Mouse (Mus musculus) limb, embryonic 11.5 days (tissue): Measurements from ENCODE around the gene E2f1. TPM values are rescaled to one million over a fixed set of nuclear protein-coding genes. Genes with fewer than 3 reads are reported as not detected.

Experiments used
- ATAC-seq: fragments of 200-750 bp; cut with Nextera tagmentation; 2 replicates; pipeline ENCODE4 v1.8.0; 2017; ENCODE audit warnings: low read depth; ENCODE audit not compliant: insufficient number of reproducible peaks, low FRiP score, low TSS enrichment
- DNase-seq: peaks from one replicate; pipeline ENCODE4 v3.0.0-alpha.2; 2015; ENCODE audit warnings: low spot score
- H3K27ac ChIP-seq: fragments of 300-500 bp; sonication (generic); replicated peaks from 2 replicates; pipeline ENCODE4 v1.5.1; 2014; ENCODE audit warnings: low read depth, mild to moderate bottlenecking, low read length
- H3K27me3 ChIP-seq: fragments of 300-500 bp; sonication (generic); 2 replicates; pipeline ENCODE4 v1.6.1; 2014; ENCODE audit warnings: mild to moderate bottlenecking, low read length, mixed read lengths; ENCODE audit not compliant: control insufficient read depth, insufficient read depth
- H3K36me3 ChIP-seq: fragments of 300-500 bp; sonication (generic); 2 replicates; pipeline ENCODE4 v1.6.1; 2014; ENCODE audit warnings: mild to moderate bottlenecking, low read length, moderate library complexity, mixed read lengths; ENCODE audit not compliant: control insufficient read depth, insufficient read depth
- H3K4me1 ChIP-seq: fragments of 300-500 bp; sonication (generic); 2 replicates; pipeline ENCODE4 v1.6.1; 2014; ENCODE audit warnings: low read length, mixed read lengths; ENCODE audit not compliant: control insufficient read depth, insufficient read depth
- H3K4me2 ChIP-seq: fragments of 300-500 bp; sonication (generic); 2 replicates; pipeline ENCODE4 v1.6.1; 2014; ENCODE audit warnings: low read depth, mild to moderate bottlenecking, moderate library complexity; ENCODE audit not compliant: severe bottlenecking
- H3K4me3 ChIP-seq: fragments of 300-500 bp; sonication (generic); 2 replicates; pipeline ENCODE4 v1.5.1; 2014; ENCODE audit warnings: low read depth, low read length
- H3K9ac ChIP-seq: fragments of 300-500 bp; sonication (generic); 2 replicates; pipeline ENCODE4 v1.6.1; 2014; ENCODE audit warnings: mild to moderate bottlenecking, low read length
- H3K9me3 ChIP-seq: fragments of 300-500 bp; sonication (generic); 2 replicates; pipeline ENCODE4 v1.6.1; 2016; ENCODE audit warnings: low read length; ENCODE audit not compliant: control insufficient read depth
- whole genome bisulfite sequencing: fragments of 180-500 bp; shearing (Covaris S2); extraction: QIAGEN DNeasy Blood & Tissue Kit; methylation state at CpG from one replicate; pipeline ENCODE4 v1.1.7; 2014; 5-methylcytosine and 5-hydroxymethylcytosine counted together
- polyA plus RNA-seq: library from polyadenylated mRNA; unstranded; fragments of >200 nt; fragmentation: Nextera tagmentation; extraction: Ambion mirVana; gene quantifications from 2 replicates; pipeline ENCODE4 v1.2.1, GENCODE M21; 2014

E2f1 gene
- polyA plus RNA-seq, 1 experiment from 2014 or later, result 8.9 TPM

DNA sequence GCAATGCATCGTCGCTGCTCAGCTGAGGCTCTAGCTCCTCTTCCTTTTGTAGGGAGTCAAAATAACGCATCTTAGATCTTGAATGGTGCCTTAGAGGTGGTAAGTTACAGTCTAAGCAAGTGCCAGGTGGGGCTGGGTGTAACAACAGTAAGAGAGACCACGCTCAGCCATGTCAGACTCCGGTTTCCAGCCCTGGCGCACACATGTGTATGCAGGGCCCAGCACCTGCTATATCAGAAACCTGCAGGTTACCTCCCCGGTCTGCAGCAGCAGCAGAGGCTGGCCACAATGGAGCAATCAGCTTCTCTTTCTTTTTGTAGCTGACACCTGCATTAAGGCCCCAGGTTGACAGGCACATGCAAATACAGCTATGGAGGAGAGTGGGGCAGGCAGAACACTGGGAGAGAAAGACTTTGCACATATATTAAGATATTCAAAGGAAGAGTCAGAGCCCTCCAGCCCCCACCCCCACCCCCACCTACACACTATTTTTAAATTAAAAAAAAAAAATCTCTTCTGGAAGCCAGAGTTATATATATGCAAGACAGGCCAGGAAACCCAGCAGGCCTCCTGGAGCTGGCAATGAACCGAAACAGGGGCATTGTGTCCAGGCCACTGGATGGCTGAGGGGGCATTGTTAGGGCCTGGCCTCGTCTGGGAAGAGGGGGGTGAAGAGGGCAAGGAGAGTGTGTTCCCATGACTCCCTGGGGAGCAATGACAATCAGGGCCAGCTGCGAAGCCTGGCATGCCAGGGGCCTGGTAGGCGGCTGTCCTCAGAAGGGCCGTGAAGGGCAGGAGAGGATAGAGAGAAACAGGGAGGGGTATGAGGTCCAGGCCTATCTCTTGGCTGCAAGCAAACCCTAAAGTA, 7.4 kb upstream of the E2f1 start:
- ATAC-seq, result no peak

DNA sequence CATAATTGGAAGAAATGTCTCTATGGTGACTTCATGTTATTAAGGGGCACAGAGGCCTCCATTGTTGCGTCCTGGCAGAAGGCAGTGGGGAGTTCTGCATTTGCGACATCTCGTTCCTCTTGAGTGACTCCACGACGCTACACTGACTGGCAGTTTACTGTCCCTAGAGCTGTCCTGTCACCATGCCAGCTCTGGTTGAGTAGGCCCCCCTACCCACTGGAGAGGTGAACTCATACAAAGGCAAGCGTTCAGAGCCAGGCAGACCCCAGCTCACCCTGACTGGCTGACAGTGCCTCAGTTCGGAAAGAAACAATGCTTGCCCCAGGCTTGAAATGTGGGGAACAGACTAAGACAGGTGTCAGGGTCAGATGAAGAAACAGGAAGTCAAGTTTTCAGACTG, 4.6 kb upstream of the E2f1 start:
- ATAC-seq, result no peak
- Histone ChIP-seq H3K4me1 (no peaks in the 10 kb centered on the region; the same call in 1 of the 2 replicates), H3K36me3 (no peaks in the 10 kb centered on the region), H3K27me3 (no peaks in the 10 kb centered on the region), H3K4me3 (no peak overlapping the region), H3K9me3 (no peaks in the 10 kb centered on the region), H3K27ac (no peak overlapping the region), H3K4me2 (no peak overlapping the region), H3K9ac (no peak overlapping the region)
- no peak for DNase-seq
- WGBS, result 81% methylated on average over 7 of the region's 7 CpGs

More for the DNA sequence above, 7.4 kb upstream of the E2f1 start:
- no peak for DNase-seq
- Histone ChIP-seq H3K27me3 (no peaks in the 10 kb centered on the region), H3K36me3 (no peaks in the 10 kb centered on the region), H3K4me1 (no peaks in the 10 kb centered on the region; the same call in 1 of the 2 replicates), H3K4me2 (no peak overlapping the region), H3K27ac (0 out of 2 replicates have a peak overlapping the region, but pooled peaks have one; percentile 14), H3K9me3 (no peaks in the 10 kb centered on the region), H3K4me3 (no peak overlapping the region), H3K9ac (peak overlapping the region; percentile 17; the same call in 1 of the 2 replicates)
- WGBS, result 56% methylated on average over 12 of the region's 12 CpGs

GRCm38 (mm10) chr2:154572996-154573395, 3.3 kb upstream of the E2f1 start:
- H3K4me1 ChIP-seq, result peaks cover 9% of the 10 kb centered on the region
- no peak overlapping the region for H3K4me3 ChIP-seq
- no peak overlapping the region for H3K9ac ChIP-seq
- no peaks in the 10 kb centered on the region for H3K27me3 ChIP-seq
- H3K36me3 ChIP-seq, result no peaks in the 10 kb centered on the region
- DNase-seq (no peak), ATAC-seq (no peak)
- H3K27ac ChIP-seq, result no peak overlapping the region
- WGBS, result 84% methylated on average over 3 of the region's 3 CpGs
- no peaks in the 10 kb centered on the region for H3K9me3 ChIP-seq
- H3K4me2 ChIP-seq, result no peak overlapping the region

GRCm38 (mm10) chr2:154571976-154572375, 2.3 kb upstream of the E2f1 start:
- H3K9me3 ChIP-seq, result no peaks in the 10 kb centered on the region
- H3K27ac ChIP-seq, result no peak overlapping the region
- no peak overlapping the region for H3K4me3 ChIP-seq
- no peak overlapping the region for H3K4me2 ChIP-seq
- no peaks in the 10 kb centered on the region for H3K36me3 ChIP-seq
- WGBS, result 81% methylated on average over 8 of the region's 8 CpGs
- peaks cover 9% of the 10 kb centered on the region for H3K4me1 ChIP-seq
- ATAC-seq (no peak), DNase-seq (peak; percentile 20)
- H3K27me3 ChIP-seq, result no peaks in the 10 kb centered on the region
- no peak overlapping the region for H3K9ac ChIP-seq

GRCm38 (mm10) chr2:154571266-154571665, 1.6 kb upstream of the E2f1 start:
- Histone ChIP-seq H3K27me3 (no peaks in the 10 kb centered on the region), H3K4me2 (no peak overlapping the region), H3K9me3 (no peaks in the 10 kb centered on the region), H3K27ac (no peak overlapping the region), H3K4me3 (no peak overlapping the region), H3K36me3 (no peaks in the 10 kb centered on the region), H3K9ac (no peak overlapping the region), H3K4me1 (peaks cover 15% of the 10 kb centered on the region)
- ATAC-seq (no peak), DNase-seq (no peak)
- 78% methylated on average over 4 of the region's 4 CpGs for WGBS

GRCm38 (mm10) chr2:154570666-154571065, 974 bp upstream of the E2f1 start:
- Histone ChIP-seq H3K27ac (no peak overlapping the region), H3K9me3 (no peaks in the 10 kb centered on the region), H3K4me2 (no peak overlapping the region), H3K4me3 (no peak overlapping the region), H3K27me3 (no peaks in the 10 kb centered on the region), H3K9ac (no peak overlapping the region), H3K36me3 (no peaks in the 10 kb centered on the region), H3K4me1 (peaks cover 15% of the 10 kb centered on the region)
- DNase-seq (no peak), ATAC-seq (no peak)
- 80% methylated on average over 4 of the region's 4 CpGs for WGBS

- peak; percentile 69 for ATAC-seq
- Histone ChIP-seq H3K27me3 (no peaks in the 10 kb centered on the region), H3K4me3 (peak overlapping the region; percentile 76), H3K4me2 (peak overlapping the region; percentile 82), H3K9me3 (no peaks in the 10 kb centered on the region), H3K9ac (peak overlapping the region; percentile 90), H3K36me3 (0 out of 2 replicates have a peak, but pooled peaks cover 2% of the 10 kb centered on the region), H3K4me1 (peaks cover 15% of the 10 kb centered on the region), H3K27ac (peak overlapping the region; percentile 84)
- under 1% methylated on average over 68 of the region's 70 CpGs for WGBS
- peak; percentile 75 for DNase-seq
Measured at GRCm38 (mm10) chr2:154569071-154569748, 482 bp downstream of the E2f1 start.

DNA sequence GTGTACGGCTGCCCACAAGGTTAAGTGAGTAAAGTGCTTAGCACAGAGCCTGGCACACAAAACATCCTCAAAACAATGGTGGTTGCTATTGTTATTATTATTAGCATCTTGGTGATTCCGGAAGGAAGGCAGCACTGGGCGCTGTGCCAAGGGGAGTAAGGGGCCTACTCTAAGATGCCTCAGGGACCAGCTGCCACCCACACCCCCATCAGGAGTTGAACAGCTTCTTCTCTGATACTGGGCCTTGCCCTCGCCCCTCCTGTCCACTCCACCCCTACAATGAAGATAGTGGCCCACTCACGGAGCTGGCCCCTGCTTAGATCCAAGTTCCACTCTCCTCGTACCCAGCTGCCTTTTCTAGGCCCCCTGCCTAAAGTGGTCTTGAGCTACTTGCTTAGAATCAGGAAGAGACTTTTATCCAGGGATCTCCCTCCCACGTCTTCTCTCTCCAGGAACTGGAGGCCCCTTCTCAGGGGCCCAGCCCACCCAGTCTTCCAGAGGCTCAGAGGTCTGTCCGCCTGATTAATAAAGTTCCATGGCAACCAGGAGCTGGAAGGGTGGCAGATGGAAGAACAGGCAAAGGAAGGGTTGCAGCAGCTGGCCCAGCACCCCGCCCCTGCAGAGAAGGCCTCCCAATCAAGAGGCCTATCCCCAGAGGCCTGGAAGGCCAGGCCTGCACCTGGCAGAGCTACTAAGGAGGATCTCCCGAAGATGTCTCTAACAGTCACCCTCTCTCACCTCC, 1.2 kb downstream of the E2f1 start:
- Histone ChIP-seq H3K9ac (peak overlapping the region; percentile 90), H3K4me3 (peak overlapping the region; percentile 76), H3K27ac (peak overlapping the region; percentile 84; the same call in 1 of the 2 replicates), H3K36me3 (peaks cover 8% of the 10 kb centered on the region; the same call in 1 of the 2 replicates), H3K27me3 (no peaks in the 10 kb centered on the region), H3K9me3 (no peaks in the 10 kb centered on the region), H3K4me2 (peak overlapping the region; percentile 82), H3K4me1 (peaks cover 15% of the 10 kb centered on the region)
- WGBS, result 31% methylated on average over 10 of the region's 10 CpGs
- peak; percentile 22 for DNase-seq
- ATAC-seq, result no peak
